ENCODE assay signal across 24 mouse cellular contexts in genomic region chr19:6571476-6571875, GRCm38 (mm10). TPM values are rescaled to one million over a fixed set of nuclear protein-coding genes. Genes with fewer than 3 reads are reported as not detected.
A peak's percentile ranks its signal among the peaks of the same experiment; 100 is the strongest.
DNase-seq lines count a peak whose midpoint lies in the region; ATAC-seq and TF ChIP-seq lines count a peak whose summit lies in the region.
"Had no signal": no experiment of that assay in that cellular context is flagged by ENCODE, and none has a peak within 500 bp of the region (broad histone marks: within the 10 kb centered on the region; RNA-seq: fewer than 3 reads in every experiment).

No protein-coding gene starts in this region.

- H3K4me1 ChIP-seq in kidney, adult 2 months (ENCODE audit: control insufficient read depth, insufficient read depth, low read length), result peaks cover 11% of the 10 kb centered on the region
- H3K4me1 ChIP-seq in kidney, embryonic 15.5 days, result no peaks in the 10 kb centered on the region
- peaks cover 7% of the 10 kb centered on the region for H3K4me1 ChIP-seq in midbrain, embryonic 11.5 days (ENCODE audit: control insufficient read depth, insufficient read depth, low read length)
- H3K4me1 ChIP-seq in midbrain, embryonic 13.5 days (replicated peaks), result peaks cover 8% of the 10 kb centered on the region
- H3K4me1 ChIP-seq: embryonic facial prominence, embryonic 12.5 days; forebrain, embryonic 15.5 days; heart, embryonic 10.5 days had no signal

- intact Hi-C loops in gastrocnemius, postnatal 36 days (cut with DNase I), result no loop called here

- no peak for ATAC-seq in kidney, embryonic 15.5 days (replicated peaks; ENCODE audit: low FRiP score)
- no peak for ATAC-seq in midbrain, embryonic 11.5 days (ENCODE audit: low FRiP score)
- no peak for ATAC-seq in midbrain, embryonic 13.5 days
- ATAC-seq: forebrain, embryonic 15.5 days; hindbrain, embryonic 16.5 days; inflammation-experienced regulatory T-cells, adult 6 months had no signal

- no peak overlapping the region; the same call in 1 of the 2 replicates for H3K27ac ChIP-seq in kidney, adult 2 months (ENCODE audit: insufficient read depth, low read depth, low read length)
- H3K27ac ChIP-seq in kidney, embryonic 15.5 days, result no peak overlapping the region
- H3K27ac ChIP-seq in midbrain, embryonic 11.5 days (ENCODE audit: low read depth, low read length), result no peak overlapping the region
- H3K27ac ChIP-seq in midbrain, embryonic 13.5 days, result no peak overlapping the region
- H3K27ac ChIP-seq: embryonic facial prominence, embryonic 12.5 days; forebrain, embryonic 15.5 days; heart, embryonic 10.5 days; hindbrain, embryonic 12.5 days had no signal

- WGBS in kidney, adult 2 months, result 56% methylated on average over 5 of the region's 5 CpGs
- WGBS in kidney, embryonic 15.5 days, result 81% methylated on average over 5 of the region's 5 CpGs
- WGBS in midbrain, embryonic 11.5 days, result 75% methylated on average over 5 of the region's 5 CpGs
- 87% methylated on average over 5 of the region's 5 CpGs for WGBS in midbrain, embryonic 13.5 days

- H3K36me3 ChIP-seq in kidney, adult 2 months (ENCODE audit: control insufficient read depth, insufficient read depth, low read length), result no peaks in the 10 kb centered on the region
- H3K36me3 ChIP-seq in kidney, embryonic 15.5 days, result no peaks in the 10 kb centered on the region
- H3K36me3 ChIP-seq in midbrain, embryonic 11.5 days (ENCODE audit: control insufficient read depth, insufficient read depth, low read length), result no peaks in the 10 kb centered on the region
- H3K36me3 ChIP-seq in midbrain, embryonic 13.5 days, result no peaks in the 10 kb centered on the region
- H3K36me3 ChIP-seq: embryonic facial prominence, embryonic 12.5 days; forebrain, embryonic 15.5 days; heart, embryonic 10.5 days; hindbrain, embryonic 12.5 days had no signal

- no peak for TF ChIP-seq POLR2A in kidney, adult 2 months (IDR thresholded peaks at IDR 0.05; ENCODE audit: low read depth, low read length)

- H3K4me2 ChIP-seq in kidney, embryonic 15.5 days, result no peak overlapping the region
- H3K4me2 ChIP-seq in midbrain, embryonic 11.5 days, result no peak overlapping the region
- H3K4me2 ChIP-seq in midbrain, embryonic 13.5 days (replicated peaks), result no peak overlapping the region
- H3K4me2 ChIP-seq: embryonic facial prominence, embryonic 12.5 days; forebrain, embryonic 15.5 days; hindbrain, embryonic 12.5 days had no signal

- H3K9me3 ChIP-seq in kidney, embryonic 15.5 days (replicated peaks), result no peaks in the 10 kb centered on the region
- H3K9me3 ChIP-seq in midbrain, embryonic 11.5 days (ENCODE audit: control insufficient read depth, low read length), result no peaks in the 10 kb centered on the region
- no peaks in the 10 kb centered on the region for H3K9me3 ChIP-seq in midbrain, embryonic 13.5 days
- H3K9me3 ChIP-seq: embryonic facial prominence, embryonic 12.5 days; forebrain, embryonic 15.5 days; heart, embryonic 10.5 days; hindbrain, embryonic 12.5 days had no signal

- DNase-seq in kidney, adult 2 months, result peak; percentile 72
- DNase-seq in midbrain, embryonic 11.5 days (ENCODE audit: low spot score, missing footprints), result peak; percentile 17
- DNase-seq in cerebellum, adult 9-10 months, result peak; percentile 71
- DNase-seq in layer of hippocampus, adult 9-10 months (ENCODE audit: low spot score), result no peak
- no peak for DNase-seq in gastrocnemius, postnatal 36 days
- DNase-seq: adrenal gland, adult 8-10 months; adrenal gland, postnatal 36 days; heart, adult 18-20 months; heart, postnatal 10 days; heart, postnatal 4 days had no signal

- no peak overlapping the region for H3K9ac ChIP-seq in kidney, embryonic 15.5 days
- no peak overlapping the region for H3K9ac ChIP-seq in midbrain, embryonic 11.5 days (ENCODE audit: low read length)
- H3K9ac ChIP-seq in midbrain, embryonic 13.5 days (replicated peaks), result no peak overlapping the region
- H3K9ac ChIP-seq: embryonic facial prominence, embryonic 12.5 days; forebrain, embryonic 15.5 days; hindbrain, embryonic 12.5 days had no signal

- H3K27me3 ChIP-seq in kidney, adult 2 months (replicated peaks; ENCODE audit: control insufficient read depth, insufficient read depth, low read length), result no peaks in the 10 kb centered on the region
- H3K27me3 ChIP-seq in kidney, embryonic 15.5 days, result no peaks in the 10 kb centered on the region
- H3K27me3 ChIP-seq in midbrain, embryonic 11.5 days (ENCODE audit: control insufficient read depth, insufficient read depth, low read length), result no peaks in the 10 kb centered on the region
- H3K27me3 ChIP-seq in midbrain, embryonic 13.5 days, result no peaks in the 10 kb centered on the region; the same call in 1 of the 2 replicates
- H3K27me3 ChIP-seq: embryonic facial prominence, embryonic 12.5 days; forebrain, embryonic 15.5 days had no signal

- H3K4me3 ChIP-seq in kidney, adult 2 months (ENCODE audit: insufficient read depth, low read depth, low read length), result no peak overlapping the region
- H3K4me3 ChIP-seq in kidney, embryonic 15.5 days (replicated peaks), result no peak overlapping the region
- no peak overlapping the region for H3K4me3 ChIP-seq in midbrain, embryonic 11.5 days (ENCODE audit: low read depth, low read length)
- H3K4me3 ChIP-seq in midbrain, embryonic 13.5 days (replicated peaks), result no peak overlapping the region
- H3K4me3 ChIP-seq: embryonic facial prominence, embryonic 12.5 days; forebrain, embryonic 15.5 days; heart, embryonic 10.5 days; hindbrain, embryonic 12.5 days had no signal

- TF ChIP-seq CTCF in kidney, adult 2 months (conservative IDR thresholded peaks at IDR 0.05; ENCODE audit: insufficient read depth, insufficient read length, low read depth, low read length), result no peak

RNA-seq across cellular contexts. Expression of gene Slc22a12, which starts 28.6 kb away (rescaled TPM):
- polyA plus RNA-seq in kidney, adult 2 months (2012; rRNA removed), result 1,526 and 1,915 TPM in 2 replicates
- polyA plus RNA-seq in kidney, embryonic 15.5 days (2015; fragmentation: Nextera tagmentation; extraction: Ambion mirVana), result 14.1 and 16.3 TPM in 2 replicates
- polyA plus RNA-seq in midbrain, embryonic 11.5 days (2014; fragmentation: Nextera tagmentation; extraction: Ambion mirVana), result not detected in 2 replicates
- polyA plus RNA-seq in midbrain, embryonic 13.5 days (2015; fragmentation: Nextera tagmentation; extraction: Ambion mirVana), result 0.19 TPM in 1 of 2 replicates, not detected in the other
- total RNA-seq in gastrocnemius, postnatal 36 days (2021), result not detected
- total RNA-seq: ES-E14; gastrocnemius, adult 8-10 months; gastrocnemius, postnatal 4 days; heart, postnatal 10 days; heart, postnatal 4 days had no signal
- polyA plus RNA-seq: brain, embryonic 14.5 days; embryonic facial prominence, embryonic 12.5 days; forebrain, embryonic 11.5 days; forebrain, embryonic 15.5 days; heart, embryonic 10.5 days; heart, embryonic 14.5 days; hindbrain, embryonic 12.5 days; hindbrain, embryonic 16.5 days; inflammation-experienced regulatory T-cells, adult 6 months had no signal

Comparison
In these comparisons a context has a peak if more than half of its experiments do, and no peak if none do; other contexts are left out.
1. RNA of gene Slc22a12, which starts 28.6 kb away (polyA plus RNA-seq): 1,526 to 1,915 TPM in kidney, adult 2 months; 14.1 to 16.3 TPM in kidney, embryonic 15.5 days, 0.19 TPM in midbrain, embryonic 13.5 days and not detected in midbrain, embryonic 11.5 days; every median in the first group is over 10 times any median in the second.
2. DNase-seq: peak in kidney, adult 2 months (single experiment), midbrain, embryonic 11.5 days (single experiment) and cerebellum, adult 9-10 months (single experiment); none in layer of hippocampus, adult 9-10 months (single experiment) and gastrocnemius, postnatal 36 days (0 of 2).